Mouse (Mus musculus) kidney, adult 2 months (tissue): Measurements from ENCODE around the gene Wnt8b.

Experiments used
- CTCF ChIP-seq: fragments of 200-500 bp; conservative IDR thresholded peaks from 2 replicates; pipeline ENCODE4 v1.5.1; 2011; ENCODE audit warnings: low read depth, mild to moderate bottlenecking, control low read depth, low read length, moderate library complexity, mixed read lengths; ENCODE audit not compliant: insufficient read depth, insufficient read length
- POLR2A ChIP-seq: fragments of 200-500 bp; IDR thresholded peaks from one replicate; pipeline ENCODE4 v1.6.1; 2011; ENCODE audit warnings: low read depth, low read length, control low read depth

GRCm38 (mm10) chr19:44474158-44474557, 19.1 kb upstream of the Wnt8b start:
- TF ChIP-seq CTCF (peak; percentile 99), POLR2A (no peak)
